Mouse (Mus musculus) T-helper 2 cell (primary cell): ENCODE data around the gene Fbln1.

Experiments used
- in situ Hi-C: fragments of 300-600 bp; cut with MboI, MseI; formaldehyde crosslinking; loops from one replicate; pipeline ENCODE4 v1.15.1; 2025; ENCODE audit warnings: high pct_unique_total_duplicates

Gene Fbln1

GRCm38 (mm10) chr15:85206703-85207075 is 940 bp downstream of the Fbln1 start:
- in situ Hi-C loops = no loop called here

GRCm38 (mm10) chr15:85207081-85207480 is 1.3 kb downstream of the Fbln1 start:
- in situ Hi-C loops = no loop called here

GRCm38 (mm10) chr15:85207763-85208162 is 2.0 kb downstream of the Fbln1 start:
- in situ Hi-C loops = no loop called here

- in situ Hi-C loops = no loop called here
Observed at GRCm38 (mm10) chr15:85208332-85208731, 2.6 kb downstream of the Fbln1 start.

GRCm38 (mm10) chr15:85209341-85209740 is 3.6 kb downstream of the Fbln1 start:
- in situ Hi-C loops = no loop called here

GRCm38 (mm10) chr15:85210686-85211085 is 4.9 kb downstream of the Fbln1 start:
- in situ Hi-C loops = no loop called here

GRCm38 (mm10) chr15:85211101-85211760 is 5.5 kb downstream of the Fbln1 start:
- in situ Hi-C loops = no loop called here

GRCm38 (mm10) chr15:85216069-85216813 is 10.5 kb downstream of the Fbln1 start:
- in situ Hi-C loops = no loop called here

GRCm38 (mm10) chr15:85218617-85219265 is 13.0 kb downstream of the Fbln1 start:
- in situ Hi-C loops = no loop called here

GRCm38 (mm10) chr15:85220371-85220770 is 14.6 kb downstream of the Fbln1 start:
- in situ Hi-C loops = loop anchor here (10.0 kb wide), 1 partner anchor 256 kb away; no protein-coding TSS in a partner anchor

GRCm38 (mm10) chr15:85221115-85221854 is 15.5 kb downstream of the Fbln1 start:
- in situ Hi-C loops = loop anchor here (10.0 kb wide), 1 partner anchor 256 kb away; no protein-coding TSS in a partner anchor

- in situ Hi-C loops = loop anchor here (10.0 kb wide), 1 partner anchor 261 kb away; no protein-coding TSS in a partner anchor
Observed at GRCm38 (mm10) chr15:85225693-85226092, 19.9 kb downstream of the Fbln1 start.

- in situ Hi-C loops = loop anchor here (10.0 kb wide), 1 partner anchor 262 kb away; no protein-coding TSS in a partner anchor
Observed at GRCm38 (mm10) chr15:85226841-85227240, 21.1 kb downstream of the Fbln1 start.

- in situ Hi-C loops = loop anchor here (10.0 kb wide), 1 partner anchor 264 kb away; no protein-coding TSS in a partner anchor
Observed at GRCm38 (mm10) chr15:85228568-85228967, 22.8 kb downstream of the Fbln1 start.

- in situ Hi-C loops = loop anchor here (5.0 to 10.0 kb wide), 2 partner anchors 73 to 265 kb away; no protein-coding TSS in a partner anchor
Observed at GRCm38 (mm10) chr15:85229960-85230535, 24.3 kb downstream of the Fbln1 start.

GRCm38 (mm10) chr15:85230613-85231012 is 24.9 kb downstream of the Fbln1 start:
- in situ Hi-C loops = loop anchor here (5.0 kb wide), 1 partner anchor 73 kb away; no protein-coding TSS in a partner anchor

- in situ Hi-C loops = loop anchor here (5.0 kb wide), 1 partner anchor 74 kb away; no protein-coding TSS in a partner anchor
Observed at GRCm38 (mm10) chr15:85231443-85232255, 25.9 kb downstream of the Fbln1 start.

- in situ Hi-C loops = loop anchor here (5.0 kb wide), 1 partner anchor 75 kb away; no protein-coding TSS in a partner anchor
Observed at GRCm38 (mm10) chr15:85232256-85232535, 26.4 kb downstream of the Fbln1 start.

- in situ Hi-C loops = loop anchor here (5.0 kb wide), 1 partner anchor 75 kb away; no protein-coding TSS in a partner anchor
Observed at GRCm38 (mm10) chr15:85232543-85233250, 26.9 kb downstream of the Fbln1 start.
